Mouse (Mus musculus) adrenal gland, adult 8-10 months (tissue): ENCODE results near the gene Sall1. TPM values are rescaled to one million over a fixed set of nuclear protein-coding genes. Genes with fewer than 3 reads are reported as not detected.

Experiments
- DNase-seq: peaks from one replicate; pipeline ENCODE4 v3.0.0; 2022
- microRNA-seq, 2 experiments: library from miRNA; unstranded; fragments of <30 nt; microRNA quantifications; one replicate each; pipeline ENCODE4 v1.2.0; 2022
- total RNA-seq, 4 experiments: library from RNA; stranded (reverse); gene quantifications; 2 replicates each; pipeline ENCODE4 v1.2.4; 2022

Gene Sall1
- total RNA-seq, 4 experiments from 2014 or later = 0.03 to 0.05 TPM; not detected in 2

DNA sequence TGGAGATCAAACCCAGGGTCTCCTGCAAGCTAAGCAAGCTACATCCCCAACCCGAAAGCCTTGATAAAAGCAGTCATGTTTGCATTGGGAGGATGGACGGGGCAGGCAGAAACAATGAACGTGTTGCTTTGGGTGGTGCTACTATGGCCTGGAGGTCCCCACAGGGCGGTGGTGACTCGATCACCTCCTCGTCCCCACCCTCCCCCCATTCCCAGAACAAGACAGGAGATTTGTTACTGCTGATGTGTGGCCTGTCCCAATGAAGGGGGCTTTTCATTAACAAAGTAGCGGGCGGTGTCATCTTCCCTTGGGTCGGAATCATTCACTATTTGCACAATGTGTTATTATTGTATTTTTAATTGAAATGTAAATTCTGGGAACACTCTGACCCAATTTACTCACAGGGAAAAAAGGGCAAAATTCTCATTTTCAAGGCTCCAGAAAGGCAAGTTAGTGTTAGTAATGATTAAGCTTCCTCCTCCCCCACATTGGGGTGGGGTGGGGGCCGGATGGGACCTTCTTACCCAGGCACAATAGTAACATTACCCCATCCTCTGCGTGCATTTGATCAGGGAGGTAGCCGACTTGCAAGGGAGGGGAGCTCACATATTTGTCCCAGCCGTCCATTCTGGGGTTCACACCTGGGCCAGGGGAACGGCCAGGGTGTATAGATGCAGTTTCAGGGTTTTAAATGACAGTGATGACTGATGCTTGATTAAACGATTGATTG lies 52.0 kb downstream of the Sall1 start:
- no peak for DNase-seq

- DNase-seq = no peak
Measured at GRCm38 (mm10) chr8:88991176-88991575, 52.8 kb downstream of the Sall1 start.

DNA sequence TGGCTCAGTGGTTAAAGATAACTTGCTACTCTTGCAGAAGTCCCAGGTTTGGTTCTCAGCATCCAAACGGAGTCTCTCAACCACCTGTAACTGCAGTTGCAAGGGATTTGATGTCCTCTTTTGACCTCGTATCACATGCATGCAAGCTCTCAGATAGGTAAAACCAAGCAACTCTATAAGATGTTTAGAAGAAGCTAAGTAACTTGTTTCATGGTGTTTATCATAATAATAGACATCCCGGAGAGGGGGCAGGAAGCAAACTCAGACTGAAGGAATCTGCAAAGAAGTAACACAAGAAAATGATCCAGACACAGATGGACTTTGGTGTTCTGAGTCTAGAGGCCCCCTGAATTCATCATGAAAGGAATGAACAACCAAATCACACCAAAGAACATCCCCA lies 55.0 kb downstream of the Sall1 start:
- no peak for DNase-seq

- DNase-seq = no peak
Measured at GRCm38 (mm10) chr8:88983468-88983867, 60.5 kb downstream of the Sall1 start.

Small RNA genes lying within 50 kb of the gene (microRNA-seq; reads per million reads assigned to microRNA genes)
- 0 reads per million in 2 experiments for gene Mir8110
